Mouse (Mus musculus): ENCODE measurements at regions not wholly inside any gene's neighbourhood (a gene's known extent, or its start where the extent isn't known, plus 50 kb on each side); places are given as distances from the start of the nearest gene placed in this dataset.

DNA sequence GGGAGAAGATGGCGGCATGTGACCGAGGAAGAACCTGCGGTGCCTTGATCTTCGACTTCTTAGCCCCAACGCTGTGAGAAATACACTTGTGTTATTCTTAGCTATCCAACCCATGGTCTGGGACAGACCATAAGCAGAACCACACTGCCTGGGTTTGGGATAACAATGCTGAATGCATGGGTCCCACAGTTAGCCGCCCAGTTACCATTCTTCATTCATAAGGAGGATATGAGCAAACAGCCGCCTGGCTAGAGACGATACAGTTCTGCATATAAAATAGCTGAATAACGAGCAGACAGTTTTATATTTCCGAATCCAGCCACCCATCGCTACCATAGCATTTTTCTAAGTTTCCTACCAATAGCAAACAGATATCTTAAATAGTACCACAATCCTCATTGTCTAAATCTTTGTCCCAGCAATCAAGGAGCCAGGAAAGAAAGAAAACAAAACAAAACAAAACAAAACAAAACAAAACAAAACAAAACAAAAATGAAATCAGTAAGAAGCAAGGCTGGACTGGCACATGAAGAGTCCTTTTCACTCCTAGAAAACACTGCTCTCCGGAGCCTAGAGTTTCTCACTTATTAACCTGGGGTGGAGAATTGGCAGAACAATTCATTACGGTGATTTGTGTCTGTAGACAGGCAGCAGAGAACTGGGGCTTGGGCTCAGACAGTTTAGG lies 85.2 kb upstream of the Cpm start:
- Histone ChIP-seq H3K27me3 (ENCODE audit: insufficient read depth, low read length) (no peaks in the 10 kb centered on the region), H3K36me3 (replicated peaks; ENCODE audit: insufficient read depth, low read length) (no peaks in the 10 kb centered on the region), H3K4me3 (ENCODE audit: low read depth, low read length) (no peak overlapping the region), H3K4me2 (ENCODE audit: low read depth, low read length) (no peak overlapping the region), H3K4me1 (ENCODE audit: insufficient read depth) (no peaks in the 10 kb centered on the region), H3K9ac (replicated peaks) (no peak overlapping the region), H3K27ac (ENCODE audit: low read depth) (no peak overlapping the region), H3K9me3 (ENCODE audit: low read length) (no peaks in the 10 kb centered on the region)
- ATAC-seq (no peak), DNase-seq (no peak)
- TF ChIP-seq CTCF (IDR thresholded peaks at IDR 0.05; ENCODE audit: low read depth) (no peak), EP300 (IDR thresholded peaks at IDR 0.05; ENCODE audit: low read depth) (no peak)
- WGBS (ENCODE audit: insufficient replicate concordance) = 86% methylated on average over 13 of the region's 13 CpGs

DNA sequence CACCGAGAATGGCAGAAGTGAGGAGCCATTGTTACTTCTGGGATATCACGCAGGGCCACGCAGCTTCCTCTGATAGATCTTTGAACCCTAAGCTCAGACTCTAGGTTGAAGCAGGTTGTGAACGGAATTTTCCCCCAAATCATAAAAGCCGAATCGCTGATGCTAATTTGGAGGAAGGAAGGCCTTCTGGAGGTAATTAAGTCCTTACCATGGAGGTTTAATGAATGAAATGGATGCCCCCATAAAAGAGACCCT lies 85.7 kb upstream of the Cpm start:
- Histone ChIP-seq H3K27ac (ENCODE audit: low read depth) (no peak overlapping the region), H3K4me2 (ENCODE audit: low read depth, low read length) (no peak overlapping the region), H3K4me3 (ENCODE audit: low read depth, low read length) (no peak overlapping the region), H3K9me3 (ENCODE audit: low read length) (no peaks in the 10 kb centered on the region), H3K36me3 (replicated peaks; ENCODE audit: insufficient read depth, low read length) (no peaks in the 10 kb centered on the region), H3K9ac (replicated peaks) (no peak overlapping the region), H3K4me1 (ENCODE audit: insufficient read depth) (no peaks in the 10 kb centered on the region), H3K27me3 (ENCODE audit: insufficient read depth, low read length) (no peaks in the 10 kb centered on the region)
- TF ChIP-seq EP300 (IDR thresholded peaks at IDR 0.05; ENCODE audit: low read depth) (no peak), CTCF (IDR thresholded peaks at IDR 0.05; ENCODE audit: low read depth) (no peak)
- ATAC-seq (no peak), DNase-seq (no peak)
- WGBS (ENCODE audit: insufficient replicate concordance) = 88% methylated on average over 6 of the region's 6 CpGs

DNA sequence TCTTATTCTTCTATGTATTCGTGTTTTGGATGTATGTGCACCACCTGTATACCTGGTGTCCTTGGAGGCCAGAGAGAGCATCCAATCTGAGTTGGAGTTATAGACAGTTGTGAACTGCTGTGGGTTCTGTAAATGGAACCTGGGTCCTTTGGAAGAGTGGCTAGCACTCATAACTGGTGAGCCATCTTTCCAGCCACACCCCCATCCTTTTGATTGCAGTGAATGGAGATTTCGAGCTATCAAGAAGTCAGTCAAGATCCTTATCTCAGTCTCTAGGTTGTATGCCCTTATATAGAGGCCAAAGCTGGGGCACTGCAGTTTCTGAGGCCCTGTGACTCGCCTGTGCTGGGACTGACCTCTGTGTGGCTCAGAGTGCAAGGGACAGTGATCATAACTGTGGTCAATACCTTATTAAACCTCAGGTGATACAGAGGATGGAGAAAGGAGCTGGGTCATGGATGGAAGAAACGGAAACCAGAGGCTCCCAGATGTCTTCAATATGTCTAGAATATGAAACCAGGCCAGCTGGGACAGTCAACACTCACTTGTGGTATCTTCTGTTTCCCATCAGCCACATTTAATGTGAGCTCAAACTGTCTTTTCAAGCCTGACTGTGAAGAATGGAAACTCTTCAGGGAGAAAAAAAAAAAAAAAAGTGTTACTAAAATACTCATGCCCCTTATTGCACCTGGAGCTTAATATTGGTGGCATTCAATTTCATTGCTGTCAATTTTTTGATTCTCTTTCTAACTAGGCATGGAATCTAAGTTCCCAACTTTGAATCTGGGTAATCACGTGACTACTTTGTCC lies 86.2 kb upstream of the Cpm start:
- ATAC-seq (no peak), DNase-seq (no peak)
- no peaks in the 10 kb centered on the region for H3K4me1 ChIP-seq (ENCODE audit: insufficient read depth)
- H3K36me3 ChIP-seq (replicated peaks; ENCODE audit: insufficient read depth, low read length) = no peaks in the 10 kb centered on the region
- H3K4me2 ChIP-seq (ENCODE audit: low read depth, low read length) = no peak overlapping the region
- no peak overlapping the region for H3K4me3 ChIP-seq (ENCODE audit: low read depth, low read length)
- WGBS (ENCODE audit: insufficient replicate concordance) = 67% methylated on average over 5 of the region's 5 CpGs
- H3K27me3 ChIP-seq (ENCODE audit: insufficient read depth, low read length) = no peaks in the 10 kb centered on the region
- TF ChIP-seq EP300 (IDR thresholded peaks at IDR 0.05; ENCODE audit: low read depth) = no peak
- TF ChIP-seq CTCF (IDR thresholded peaks at IDR 0.05; ENCODE audit: low read depth) = no peak
- H3K9me3 ChIP-seq (ENCODE audit: low read length) = no peaks in the 10 kb centered on the region
- no peak overlapping the region for H3K9ac ChIP-seq (replicated peaks)
- H3K27ac ChIP-seq (ENCODE audit: low read depth) = no peak overlapping the region

DNA sequence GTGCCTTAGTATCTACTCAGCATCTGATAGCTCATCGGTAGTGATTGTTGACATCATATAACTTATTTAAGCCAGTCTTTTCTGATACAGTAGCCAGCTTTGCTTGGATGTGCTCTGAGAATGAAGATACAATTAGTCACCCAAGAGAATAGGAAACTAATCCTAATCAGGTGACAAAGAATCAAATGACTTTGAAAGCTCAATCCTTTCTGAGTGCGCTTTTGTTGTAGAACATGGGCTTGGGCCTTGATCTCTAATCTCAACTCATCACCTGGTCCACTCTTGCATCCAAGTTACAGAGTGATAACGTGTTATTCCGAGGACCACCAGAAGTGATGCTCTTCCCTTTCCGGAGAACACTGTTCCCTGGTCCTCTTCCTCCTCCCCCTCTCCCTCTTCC lies 86.9 kb upstream of the Cpm start:
- H3K4me3 ChIP-seq (ENCODE audit: low read depth, low read length) = no peak overlapping the region
- TF ChIP-seq EP300 (IDR thresholded peaks at IDR 0.05; ENCODE audit: low read depth) (no peak), CTCF (IDR thresholded peaks at IDR 0.05; ENCODE audit: low read depth) (no peak)
- H3K27me3 ChIP-seq (ENCODE audit: insufficient read depth, low read length) = no peaks in the 10 kb centered on the region
- WGBS (ENCODE audit: insufficient replicate concordance) = 76% methylated on average over 5 of the region's 5 CpGs
- no peak overlapping the region for H3K4me2 ChIP-seq (ENCODE audit: low read depth, low read length)
- no peak overlapping the region for H3K9ac ChIP-seq (replicated peaks)
- H3K36me3 ChIP-seq (replicated peaks; ENCODE audit: insufficient read depth, low read length) = no peaks in the 10 kb centered on the region
- no peak overlapping the region for H3K27ac ChIP-seq (ENCODE audit: low read depth)
- ATAC-seq (no peak), DNase-seq (no peak)
- H3K9me3 ChIP-seq (ENCODE audit: low read length) = no peaks in the 10 kb centered on the region
- H3K4me1 ChIP-seq (ENCODE audit: insufficient read depth) = no peaks in the 10 kb centered on the region

DNA sequence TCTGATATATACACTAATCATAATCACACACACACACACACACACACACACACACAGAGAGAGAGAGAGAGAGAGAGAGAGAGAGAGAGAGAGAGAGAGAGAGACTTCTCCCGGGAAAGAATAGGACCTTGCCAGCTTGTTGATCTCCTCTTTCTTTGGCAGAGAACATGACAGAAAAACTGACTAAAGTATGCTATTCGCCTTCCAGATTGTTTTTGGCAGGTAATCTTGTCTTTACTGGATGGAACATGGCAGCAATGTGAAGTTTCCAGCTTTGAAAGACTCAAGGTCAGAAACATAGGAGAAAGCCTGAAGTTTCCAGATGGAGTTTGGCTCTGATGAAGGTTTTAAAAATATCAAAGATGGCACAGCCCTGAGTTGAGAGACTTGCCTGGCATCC lies 87.8 kb upstream of the Cpm start:
- H3K4me1 ChIP-seq (ENCODE audit: insufficient read depth) = no peaks in the 10 kb centered on the region
- no peaks in the 10 kb centered on the region for H3K9me3 ChIP-seq (ENCODE audit: low read length)
- H3K4me2 ChIP-seq (ENCODE audit: low read depth, low read length) = no peak overlapping the region
- no peak overlapping the region for H3K27ac ChIP-seq (ENCODE audit: low read depth)
- no peak for TF ChIP-seq CTCF (IDR thresholded peaks at IDR 0.05; ENCODE audit: low read depth)
- no peak for TF ChIP-seq EP300 (IDR thresholded peaks at IDR 0.05; ENCODE audit: low read depth)
- 63% methylated on average over 2 of the region's 2 CpGs for WGBS (ENCODE audit: insufficient replicate concordance)
- no peak for DNase-seq
- H3K9ac ChIP-seq (replicated peaks) = no peak overlapping the region
- H3K4me3 ChIP-seq (ENCODE audit: low read depth, low read length) = no peak overlapping the region
- ATAC-seq = no peak
- no peaks in the 10 kb centered on the region for H3K36me3 ChIP-seq (replicated peaks; ENCODE audit: insufficient read depth, low read length)
- no peaks in the 10 kb centered on the region for H3K27me3 ChIP-seq (ENCODE audit: insufficient read depth, low read length)

DNA sequence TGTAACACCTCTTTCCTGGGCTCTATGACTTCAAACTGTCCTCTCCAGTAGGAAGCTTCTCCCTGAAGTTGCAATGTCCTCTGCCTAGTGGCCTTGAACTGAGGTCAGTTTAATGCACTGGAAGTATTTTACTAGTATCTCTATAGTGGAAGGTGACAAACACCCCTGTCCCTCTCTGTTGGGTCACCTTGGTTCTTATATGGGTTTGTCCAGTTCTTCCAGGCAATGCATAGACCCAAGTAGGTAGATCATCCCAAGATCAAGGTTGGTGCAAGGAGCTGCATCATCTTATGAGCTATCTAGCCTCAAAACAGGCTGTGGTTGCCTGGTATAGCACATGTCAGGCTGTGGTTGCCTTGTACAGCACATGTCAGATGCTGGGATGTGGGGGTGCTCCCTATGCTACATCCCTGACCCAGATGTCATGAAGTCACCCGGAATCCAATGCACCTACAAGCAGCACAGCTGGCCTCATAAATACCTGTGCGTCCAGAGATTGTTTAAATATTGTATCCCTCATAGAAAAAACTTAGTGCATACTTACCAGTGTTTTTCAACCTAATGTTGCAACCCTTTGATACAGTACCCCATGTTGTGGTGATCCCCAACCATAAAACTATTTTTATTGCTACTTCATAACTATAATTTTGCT lies 88.4 kb upstream of the Cpm start:
- no peak overlapping the region for H3K4me2 ChIP-seq (ENCODE audit: low read depth, low read length)
- 78% methylated on average over 2 of the region's 2 CpGs for WGBS (ENCODE audit: insufficient replicate concordance)
- H3K4me3 ChIP-seq (ENCODE audit: low read depth, low read length) = no peak overlapping the region
- H3K9ac ChIP-seq (replicated peaks) = no peak overlapping the region
- H3K36me3 ChIP-seq (replicated peaks; ENCODE audit: insufficient read depth, low read length) = no peaks in the 10 kb centered on the region
- H3K27ac ChIP-seq (ENCODE audit: low read depth) = no peak overlapping the region
- H3K27me3 ChIP-seq (ENCODE audit: insufficient read depth, low read length) = no peaks in the 10 kb centered on the region
- no peaks in the 10 kb centered on the region for H3K4me1 ChIP-seq (ENCODE audit: insufficient read depth)
- TF ChIP-seq CTCF (IDR thresholded peaks at IDR 0.05; ENCODE audit: low read depth) = no peak
- no peak for TF ChIP-seq EP300 (IDR thresholded peaks at IDR 0.05; ENCODE audit: low read depth)
- DNase-seq = no peak
- ATAC-seq = no peak
- H3K9me3 ChIP-seq (ENCODE audit: low read length) = no peaks in the 10 kb centered on the region
